Mouse (Mus musculus): ENCODE data around the gene Crebbp. TPM values are rescaled to one million over a fixed set of nuclear protein-coding genes. Genes with fewer than 3 reads are reported as not detected.

Crebbp gene
- polyA plus RNA-seq, 1 experiment = 8.2 TPM

GRCm38 (mm10) chr16:4035575-4035974 lies 178.2 kb downstream of the Crebbp start:
- Histone ChIP-seq H3K79me2 (ENCODE audit: control insufficient read depth, insufficient read depth) (no peaks in the 10 kb centered on the region), H3K4me3 (ENCODE audit: insufficient read depth, poor library complexity, severe bottlenecking) (no peak overlapping the region), H3ac (ENCODE audit: control insufficient read depth, insufficient read length, low read depth) (no peak overlapping the region), H3K27me3 (ENCODE audit: control insufficient read depth, insufficient read depth, insufficient read length) (no peaks in the 10 kb centered on the region), H3K79me3 (ENCODE audit: low read depth) (no peaks in the 10 kb centered on the region), H3K36me3 (ENCODE audit: control insufficient read depth, insufficient read depth) (peaks cover 39% of the 10 kb centered on the region)
- TF ChIP-seq MYOG (IDR thresholded peaks at IDR 0.05; ENCODE audit: control insufficient read depth, extremely low read depth, insufficient read length) = no peak

- Histone ChIP-seq H3K79me3 (ENCODE audit: low read depth) (no peaks in the 10 kb centered on the region), H3K79me2 (ENCODE audit: control insufficient read depth, insufficient read depth) (no peaks in the 10 kb centered on the region), H3K4me3 (ENCODE audit: insufficient read depth, poor library complexity, severe bottlenecking) (no peak overlapping the region), H3ac (ENCODE audit: control insufficient read depth, insufficient read length, low read depth) (no peak overlapping the region), H3K27me3 (ENCODE audit: control insufficient read depth, insufficient read depth, insufficient read length) (no peaks in the 10 kb centered on the region), H3K36me3 (ENCODE audit: control insufficient read depth, insufficient read depth) (peaks cover 32% of the 10 kb centered on the region)
- no peak for TF ChIP-seq MAX (IDR thresholded peaks at IDR 0.05)
- TF ChIP-seq CTCF (IDR thresholded peaks at IDR 0.05; ENCODE audit: control insufficient read depth, insufficient read depth, insufficient read length) = no peak
- no peak for TF ChIP-seq CEBPB (IDR thresholded peaks at IDR 0.05; ENCODE audit: low read depth)
- no peak for TF ChIP-seq FOSL1 (IDR thresholded peaks at IDR 0.05; ENCODE audit: insufficient read depth, low read length, poor library complexity, severe bottlenecking)
- no peak for TF ChIP-seq MYOG (IDR thresholded peaks at IDR 0.05; ENCODE audit: control insufficient read depth, extremely low read depth, insufficient read length)
- no peak for TF ChIP-seq MYOD1 (IDR thresholded peaks at IDR 0.05; ENCODE audit: control insufficient read depth, insufficient read length, low read depth)
- TF ChIP-seq USF1 (IDR thresholded peaks at IDR 0.05; ENCODE audit: low read depth) = no peak
Observed at GRCm38 (mm10) chr16:4034476-4034875, 179.3 kb downstream of the Crebbp start.

GRCm38 (mm10) chr16:4033971-4034370 lies 179.8 kb downstream of the Crebbp start:
- no peaks in the 10 kb centered on the region for H3K27me3 ChIP-seq (ENCODE audit: control insufficient read depth, insufficient read depth, insufficient read length)
- TF ChIP-seq CEBPB (IDR thresholded peaks at IDR 0.05; ENCODE audit: low read depth) = no peak
- TF ChIP-seq FOSL1 (IDR thresholded peaks at IDR 0.05; ENCODE audit: insufficient read depth, low read length, poor library complexity, severe bottlenecking) = no peak
- no peak for TF ChIP-seq CTCF (IDR thresholded peaks at IDR 0.05; ENCODE audit: control insufficient read depth, insufficient read depth, insufficient read length)
- TF ChIP-seq MYOD1 (IDR thresholded peaks at IDR 0.05; ENCODE audit: control insufficient read depth, insufficient read length, low read depth) = no peak
- TF ChIP-seq USF1 (IDR thresholded peaks at IDR 0.05; ENCODE audit: low read depth) = no peak
- TF ChIP-seq MAX (IDR thresholded peaks at IDR 0.05) = no peak
- TF ChIP-seq MYOG (IDR thresholded peaks at IDR 0.05; ENCODE audit: control insufficient read depth, extremely low read depth, insufficient read length) = no peak
- H3K4me3 ChIP-seq (ENCODE audit: insufficient read depth, poor library complexity, severe bottlenecking) = no peak overlapping the region
- no peak overlapping the region for H3ac ChIP-seq (ENCODE audit: control insufficient read depth, insufficient read length, low read depth)
- H3K79me3 ChIP-seq (ENCODE audit: low read depth) = no peaks in the 10 kb centered on the region
- no peaks in the 10 kb centered on the region for H3K79me2 ChIP-seq (ENCODE audit: control insufficient read depth, insufficient read depth)
- H3K36me3 ChIP-seq (ENCODE audit: control insufficient read depth, insufficient read depth) = peaks cover 27% of the 10 kb centered on the region

DNA sequence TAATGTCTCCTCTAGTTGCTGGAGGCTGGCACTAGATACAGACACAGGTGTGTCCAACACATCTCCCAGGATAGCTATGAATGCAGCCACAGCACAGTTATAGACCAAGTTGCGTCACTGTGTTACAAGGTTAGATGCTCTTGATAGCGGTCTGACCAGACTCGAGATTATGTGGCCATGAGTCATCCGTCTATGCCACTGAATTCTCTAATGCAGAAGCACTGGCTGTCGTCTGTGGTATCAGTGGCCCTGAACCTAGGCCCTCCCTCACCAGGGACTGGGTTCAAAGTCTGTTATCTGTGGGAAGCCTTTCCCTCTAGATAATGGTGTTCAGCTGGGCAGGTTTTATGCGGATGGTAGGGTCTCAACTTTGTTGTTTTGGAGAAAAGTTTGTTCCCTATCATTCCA lies 181.5 kb downstream of the Crebbp start:
- Histone ChIP-seq H3ac (ENCODE audit: control insufficient read depth, insufficient read length, low read depth) (no peak overlapping the region), H3K27me3 (ENCODE audit: control insufficient read depth, insufficient read depth, insufficient read length) (no peaks in the 10 kb centered on the region), H3K4me3 (ENCODE audit: insufficient read depth, poor library complexity, severe bottlenecking) (no peak overlapping the region), H3K79me3 (ENCODE audit: low read depth) (no peaks in the 10 kb centered on the region), H3K79me2 (ENCODE audit: control insufficient read depth, insufficient read depth) (no peaks in the 10 kb centered on the region), H3K36me3 (ENCODE audit: control insufficient read depth, insufficient read depth) (peaks cover 12% of the 10 kb centered on the region)
- TF ChIP-seq CEBPB (IDR thresholded peaks at IDR 0.05; ENCODE audit: low read depth) (peak; percentile 60), CTCF (IDR thresholded peaks at IDR 0.05; ENCODE audit: control insufficient read depth, insufficient read depth, insufficient read length) (no peak), MYOG (IDR thresholded peaks at IDR 0.05; ENCODE audit: control insufficient read depth, extremely low read depth, insufficient read length) (no peak), MYOD1 (IDR thresholded peaks at IDR 0.05; ENCODE audit: control insufficient read depth, insufficient read length, low read depth) (no peak), FOSL1 (IDR thresholded peaks at IDR 0.05; ENCODE audit: insufficient read depth, low read length, poor library complexity, severe bottlenecking) (no peak), MAX (IDR thresholded peaks at IDR 0.05) (no peak), USF1 (IDR thresholded peaks at IDR 0.05; ENCODE audit: low read depth) (no peak)

GRCm38 (mm10) chr16:4031441-4032274 lies 182.1 kb downstream of the Crebbp start:
- TF ChIP-seq CTCF (IDR thresholded peaks at IDR 0.05; ENCODE audit: control insufficient read depth, insufficient read depth, insufficient read length) (no peak), USF1 (IDR thresholded peaks at IDR 0.05; ENCODE audit: low read depth) (no peak), MYOG (IDR thresholded peaks at IDR 0.05; ENCODE audit: control insufficient read depth, extremely low read depth, insufficient read length) (no peak), FOSL1 (IDR thresholded peaks at IDR 0.05; ENCODE audit: insufficient read depth, low read length, poor library complexity, severe bottlenecking) (no peak), CEBPB (IDR thresholded peaks at IDR 0.05; ENCODE audit: low read depth) (no peak), MAX (IDR thresholded peaks at IDR 0.05) (no peak), MYOD1 (IDR thresholded peaks at IDR 0.05; ENCODE audit: control insufficient read depth, insufficient read length, low read depth) (no peak)
- H3ac ChIP-seq (ENCODE audit: control insufficient read depth, insufficient read length, low read depth) = no peak overlapping the region
- H3K79me3 ChIP-seq (ENCODE audit: low read depth) = no peaks in the 10 kb centered on the region
- H3K79me2 ChIP-seq (ENCODE audit: control insufficient read depth, insufficient read depth) = no peaks in the 10 kb centered on the region
- H3K4me3 ChIP-seq (ENCODE audit: insufficient read depth, poor library complexity, severe bottlenecking) = no peak overlapping the region
- no peaks in the 10 kb centered on the region for H3K27me3 ChIP-seq (ENCODE audit: control insufficient read depth, insufficient read depth, insufficient read length)
- peaks cover 6% of the 10 kb centered on the region for H3K36me3 ChIP-seq (ENCODE audit: control insufficient read depth, insufficient read depth)

Small RNA genes lying within 50 kb of the gene (microRNA-seq; reads per million reads assigned to microRNA genes)
- gene Gm23413 (ENCODE audit: borderline microRNAs expressed) = not detected

Other genes with a start within 250 kb of the Crebbp start
- 0.84 TPM for gene Nlrc3, start 237.4 kb downstream of the Crebbp start, polyA plus RNA-seq (2012; fragmentation: generic; extraction: Trizol)
- 16.1 TPM for gene Slx4, start 210.2 kb downstream of the Crebbp start, polyA plus RNA-seq (2012; fragmentation: generic; extraction: Trizol)
- 1.5 TPM for gene Dnase1, start 177.1 kb downstream of the Crebbp start, polyA plus RNA-seq (2012; fragmentation: generic; extraction: Trizol)
- 90.4 TPM for gene Trap1, start 136.2 kb downstream of the Crebbp start, polyA plus RNA-seq (2012; fragmentation: generic; extraction: Trizol)
- gene Adcy9, start 206.5 kb upstream of the Crebbp start, polyA plus RNA-seq (2012; fragmentation: generic; extraction: Trizol) = 2.2 TPM